Mouse (Mus musculus): ENCODE measurements around the gene Metrn. TPM values are rescaled to one million over a fixed set of nuclear protein-coding genes. Genes with fewer than 3 reads are reported as not detected.
A peak's percentile ranks its signal among the peaks of the same experiment; 100 is the strongest.

The Metrn gene
- total and polyA plus RNA-seq, 3 experiments, result 47.9 to 54.6 (median 49.0) TPM

DNA sequence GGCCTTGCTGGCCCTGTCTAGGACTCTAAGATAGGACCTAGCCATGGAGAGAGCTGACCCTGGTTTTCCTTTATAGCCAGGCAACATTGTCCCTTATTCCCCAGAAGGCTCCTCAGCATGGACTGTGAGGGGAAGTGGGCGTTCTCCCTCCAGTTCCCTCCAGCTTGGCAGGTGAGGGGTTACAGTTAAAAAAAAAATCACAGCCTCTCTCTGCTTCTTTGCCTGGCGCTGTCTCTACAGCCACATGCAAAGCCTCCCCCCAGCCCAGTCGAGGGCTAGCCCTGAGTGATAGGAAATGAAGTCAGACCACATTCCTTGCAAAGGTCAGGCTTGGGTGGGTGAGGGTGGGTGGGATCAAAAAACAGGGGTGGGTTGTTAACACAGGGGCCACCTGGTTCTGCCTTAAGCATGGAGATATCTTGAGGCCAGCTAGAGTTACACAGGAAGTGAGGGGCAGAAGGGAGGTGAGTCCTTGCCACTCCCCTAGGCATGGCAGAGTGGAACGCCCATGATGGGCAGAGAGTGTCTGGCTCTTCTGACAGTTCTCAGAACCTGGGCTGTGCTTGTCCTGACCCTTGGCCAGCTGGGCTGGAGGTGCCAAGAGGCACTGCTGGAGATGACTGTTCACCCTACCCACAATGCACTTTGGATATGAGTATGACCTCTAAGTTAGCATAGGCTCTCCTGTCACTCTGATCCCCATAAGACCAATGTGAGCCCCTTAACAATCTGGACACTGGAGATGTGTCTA is 41.1 kb downstream of the Metrn start:
- 34% methylated on average over 4 of the region's 4 CpGs for whole genome bisulfite sequencing
- Histone ChIP-seq H3K27ac (no peak overlapping the region), H3K4me1 (ENCODE audit: control insufficient read depth, insufficient read depth, low read length) (no peaks in the 10 kb centered on the region), H3K9ac (ENCODE audit: low read depth, low read length) (no peak overlapping the region), H3K36me3 (ENCODE audit: control insufficient read depth, insufficient read depth, low read length) (no peaks in the 10 kb centered on the region), H3K79me2 (replicated peaks; ENCODE audit: control insufficient read depth, insufficient read depth, low read length) (no peaks in the 10 kb centered on the region), H3K27me3 (ENCODE audit: control insufficient read depth, insufficient read depth, low read length) (no peaks in the 10 kb centered on the region), H3K4me3 (no peak overlapping the region)
- TF ChIP-seq POLR2A (IDR thresholded peaks at IDR 0.05; ENCODE audit: insufficient read depth, low read depth, low read length) (no peak), CTCF (IDR thresholded peaks at IDR 0.05) (no peak), EP300 (IDR thresholded peaks at IDR 0.05; ENCODE audit: insufficient read depth, low read depth, low read length) (no peak)
- intact Hi-C loops (cut with DNase I), result no loop called here
- no peak for DNase-seq

DNA sequence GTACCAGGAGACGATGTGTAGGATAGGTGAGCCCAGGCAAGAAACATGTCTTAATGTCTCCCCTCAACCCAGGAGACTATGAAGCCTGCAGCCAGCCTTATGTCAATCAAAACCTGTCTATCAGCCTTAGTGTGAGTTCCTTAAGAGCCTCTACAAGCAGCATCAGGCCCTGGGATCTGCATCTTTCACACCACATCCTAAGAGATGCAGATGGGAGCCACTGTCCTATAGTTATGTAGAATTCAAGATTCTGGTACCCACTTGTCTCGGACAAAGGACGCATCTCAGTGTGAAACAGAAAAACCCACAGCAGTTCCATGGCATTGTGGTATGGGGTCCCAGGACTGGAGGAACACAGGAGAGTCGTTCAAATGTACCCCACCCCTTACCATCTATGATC is 41.9 kb downstream of the Metrn start:
- Histone ChIP-seq H3K9ac (ENCODE audit: low read depth, low read length) (no peak overlapping the region), H3K36me3 (ENCODE audit: control insufficient read depth, insufficient read depth, low read length) (no peaks in the 10 kb centered on the region), H3K4me1 (ENCODE audit: control insufficient read depth, insufficient read depth, low read length) (no peaks in the 10 kb centered on the region), H3K4me3 (no peak overlapping the region), H3K27ac (no peak overlapping the region), H3K79me2 (replicated peaks; ENCODE audit: control insufficient read depth, insufficient read depth, low read length) (no peaks in the 10 kb centered on the region), H3K27me3 (ENCODE audit: control insufficient read depth, insufficient read depth, low read length) (no peaks in the 10 kb centered on the region)
- DNase-seq, result no peak
- intact Hi-C loops (cut with DNase I), result no loop called here
- no peak for TF ChIP-seq CTCF (IDR thresholded peaks at IDR 0.05)
- TF ChIP-seq EP300 (IDR thresholded peaks at IDR 0.05; ENCODE audit: insufficient read depth, low read depth, low read length), result no peak
- no peak for TF ChIP-seq POLR2A (IDR thresholded peaks at IDR 0.05; ENCODE audit: insufficient read depth, low read depth, low read length)
- 80% methylated on average over 4 of the region's 4 CpGs for WGBS

DNA sequence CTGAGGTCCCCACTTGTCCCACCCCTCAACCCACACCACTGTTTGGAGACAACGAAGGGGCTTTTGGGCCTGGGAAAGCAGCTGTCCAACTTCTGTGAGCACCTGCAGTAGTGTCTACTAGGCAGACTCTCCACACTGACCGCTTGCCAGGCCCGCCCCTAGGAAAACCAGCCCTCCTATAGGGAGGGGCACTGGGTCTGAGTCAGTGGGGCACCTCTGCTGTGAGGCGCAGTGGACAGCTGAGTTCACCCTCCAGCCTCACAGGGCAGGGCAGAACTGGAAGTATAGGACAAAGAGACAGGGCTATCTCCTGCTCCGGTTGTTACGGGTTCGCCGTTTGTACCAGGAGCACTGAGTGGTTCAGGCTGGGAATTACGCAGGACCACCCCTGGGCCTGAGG is 42.7 kb downstream of the Metrn start, which contains the start of gene Msln:
TSS of gene Msln (minus strand) at position 138 of the 400 bp plus-strand sequence.
- intact Hi-C loops (cut with DNase I), result no loop called here

DNA sequence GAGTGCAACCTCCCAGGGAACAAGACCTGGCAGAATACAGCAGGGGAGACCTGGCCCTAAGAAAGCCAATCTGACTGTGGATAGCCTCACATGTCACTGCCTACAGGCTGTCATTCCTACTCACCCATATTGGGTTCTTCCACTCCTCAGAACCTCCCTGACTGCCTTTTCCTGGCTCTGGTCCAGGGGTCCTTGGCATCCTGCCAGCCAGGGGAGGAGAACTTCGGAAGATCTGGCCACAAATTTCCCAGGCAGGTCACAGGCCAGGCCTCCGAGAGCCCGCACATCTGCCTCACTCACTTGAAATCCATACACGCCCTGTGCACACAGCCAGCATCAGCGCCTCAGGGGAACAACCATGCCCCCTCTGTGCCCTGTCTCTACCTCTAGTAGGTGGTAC is 45.5 kb downstream of the Metrn start:
- 20% methylated on average over 5 of the region's 5 CpGs for WGBS
- no peak overlapping the region for H3K27ac ChIP-seq
- no peak overlapping the region for H3K9ac ChIP-seq (ENCODE audit: low read depth, low read length)

More for the DNA sequence above, 42.7 kb downstream of the Metrn start, which contains the start of gene Msln:
- H3K27me3 ChIP-seq (ENCODE audit: control insufficient read depth, insufficient read depth, low read length), result no peaks in the 10 kb centered on the region
- H3K79me2 ChIP-seq (replicated peaks; ENCODE audit: control insufficient read depth, insufficient read depth, low read length), result no peaks in the 10 kb centered on the region
- H3K36me3 ChIP-seq (ENCODE audit: control insufficient read depth, insufficient read depth, low read length), result no peaks in the 10 kb centered on the region
- WGBS, result 85% methylated on average over 9 of the region's 9 CpGs
- TF ChIP-seq CTCF (IDR thresholded peaks at IDR 0.05) (no peak), EP300 (IDR thresholded peaks at IDR 0.05; ENCODE audit: insufficient read depth, low read depth, low read length) (no peak), POLR2A (IDR thresholded peaks at IDR 0.05; ENCODE audit: insufficient read depth, low read depth, low read length) (no peak)
- no peaks in the 10 kb centered on the region for H3K4me1 ChIP-seq (ENCODE audit: control insufficient read depth, insufficient read depth, low read length)
- no peak within 1 kb of the TSS for H3K27ac ChIP-seq
- no peak within 1 kb of the TSS for H3K4me3 ChIP-seq
- no peak within 1 kb of the TSS for H3K9ac ChIP-seq (ENCODE audit: low read depth, low read length)
- no peak for DNase-seq

DNA sequence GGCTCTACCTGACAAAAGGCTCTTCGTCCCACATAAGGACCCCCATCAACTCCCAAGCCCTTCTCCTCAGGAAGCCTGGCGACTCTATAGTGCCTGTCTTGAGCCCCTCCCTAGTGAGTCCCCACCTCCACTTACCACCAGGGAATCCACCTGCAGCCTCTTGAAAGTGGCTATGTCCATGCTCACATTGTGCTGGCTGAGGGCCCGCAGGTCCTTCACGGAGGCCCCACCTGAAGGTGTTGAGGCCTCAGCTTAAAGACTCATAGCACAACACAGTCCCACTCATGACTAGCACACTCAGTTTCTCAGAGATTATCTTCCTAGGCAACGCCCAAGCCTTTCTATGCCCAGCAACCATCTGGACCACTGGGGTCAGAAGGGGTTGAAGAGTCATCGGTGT is 47.6 kb downstream of the Metrn start:
- no peaks in the 10 kb centered on the region for H3K27me3 ChIP-seq (ENCODE audit: control insufficient read depth, insufficient read depth, low read length)
- H3K4me1 ChIP-seq (ENCODE audit: control insufficient read depth, insufficient read depth, low read length), result no peaks in the 10 kb centered on the region
- no peaks in the 10 kb centered on the region for H3K36me3 ChIP-seq (ENCODE audit: control insufficient read depth, insufficient read depth, low read length)
- intact Hi-C loops (cut with DNase I), result no loop called here
- no peaks in the 10 kb centered on the region for H3K79me2 ChIP-seq (replicated peaks; ENCODE audit: control insufficient read depth, insufficient read depth, low read length)
- TF ChIP-seq CTCF (IDR thresholded peaks at IDR 0.05) (no peak), EP300 (IDR thresholded peaks at IDR 0.05; ENCODE audit: insufficient read depth, low read depth, low read length) (no peak), POLR2A (IDR thresholded peaks at IDR 0.05; ENCODE audit: insufficient read depth, low read depth, low read length) (no peak)
- H3K4me3 ChIP-seq, result no peak overlapping the region
- 81% methylated on average over 6 of the region's 6 CpGs for WGBS
- DNase-seq, result no peak
- H3K27ac ChIP-seq, result no peak overlapping the region
- H3K9ac ChIP-seq (ENCODE audit: low read depth, low read length), result no peak overlapping the region

More for the DNA sequence above, 45.5 kb downstream of the Metrn start:
- H3K79me2 ChIP-seq (replicated peaks; ENCODE audit: control insufficient read depth, insufficient read depth, low read length), result no peaks in the 10 kb centered on the region
- H3K4me1 ChIP-seq (ENCODE audit: control insufficient read depth, insufficient read depth, low read length), result no peaks in the 10 kb centered on the region
- intact Hi-C loops (cut with DNase I), result no loop called here
- DNase-seq, result peak; percentile 33 to 47
- no peak overlapping the region for H3K4me3 ChIP-seq
- no peaks in the 10 kb centered on the region for H3K36me3 ChIP-seq (ENCODE audit: control insufficient read depth, insufficient read depth, low read length)
- TF ChIP-seq POLR2A (IDR thresholded peaks at IDR 0.05; ENCODE audit: insufficient read depth, low read depth, low read length) (no peak), CTCF (IDR thresholded peaks at IDR 0.05) (no peak), EP300 (IDR thresholded peaks at IDR 0.05; ENCODE audit: insufficient read depth, low read depth, low read length) (no peak)
- H3K27me3 ChIP-seq (ENCODE audit: control insufficient read depth, insufficient read depth, low read length), result no peaks in the 10 kb centered on the region

DNA sequence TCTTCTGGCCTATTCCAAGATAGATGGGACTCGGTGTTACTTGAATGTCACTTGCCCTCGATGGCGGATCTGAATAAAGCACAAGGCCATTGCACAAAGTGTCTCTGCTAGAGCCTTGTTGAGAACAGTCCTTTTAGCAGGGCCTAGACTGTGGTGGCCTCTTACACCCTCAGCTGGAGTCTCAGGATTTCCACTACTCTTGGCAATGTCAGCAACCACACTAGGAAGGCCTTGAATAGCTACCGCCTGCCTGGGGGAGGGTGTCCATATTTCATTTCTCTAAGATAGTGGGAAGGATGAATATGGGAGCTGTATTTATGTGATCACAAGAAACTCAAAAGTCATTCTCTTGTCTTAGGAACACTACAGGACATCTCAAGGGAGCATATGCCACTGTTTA is 48.7 kb downstream of the Metrn start:
- intact Hi-C loops (cut with DNase I), result no loop called here
- H3K4me3 ChIP-seq, result no peak overlapping the region
- TF ChIP-seq EP300 (IDR thresholded peaks at IDR 0.05; ENCODE audit: insufficient read depth, low read depth, low read length) (no peak), CTCF (IDR thresholded peaks at IDR 0.05) (no peak), POLR2A (IDR thresholded peaks at IDR 0.05; ENCODE audit: insufficient read depth, low read depth, low read length) (no peak)
- no peak for DNase-seq
- H3K79me2 ChIP-seq (replicated peaks; ENCODE audit: control insufficient read depth, insufficient read depth, low read length), result no peaks in the 10 kb centered on the region
- H3K36me3 ChIP-seq (ENCODE audit: control insufficient read depth, insufficient read depth, low read length), result no peaks in the 10 kb centered on the region
- H3K27ac ChIP-seq, result no peak overlapping the region
- no peak overlapping the region for H3K9ac ChIP-seq (ENCODE audit: low read depth, low read length)
- WGBS, result 78% methylated on average over 4 of the region's 4 CpGs
- no peaks in the 10 kb centered on the region for H3K27me3 ChIP-seq (ENCODE audit: control insufficient read depth, insufficient read depth, low read length)
- no peaks in the 10 kb centered on the region for H3K4me1 ChIP-seq (ENCODE audit: control insufficient read depth, insufficient read depth, low read length)

All from heart, adult 2 months (tissue).